Mouse (Mus musculus): ENCODE measurements at regions not wholly inside any gene's neighbourhood (a gene's known extent, or its start where the extent isn't known, plus 50 kb on each side); places are given as distances from the start of the nearest gene placed in this dataset.
A peak's percentile ranks its signal among the peaks of the same experiment; 100 is the strongest.

DNA sequence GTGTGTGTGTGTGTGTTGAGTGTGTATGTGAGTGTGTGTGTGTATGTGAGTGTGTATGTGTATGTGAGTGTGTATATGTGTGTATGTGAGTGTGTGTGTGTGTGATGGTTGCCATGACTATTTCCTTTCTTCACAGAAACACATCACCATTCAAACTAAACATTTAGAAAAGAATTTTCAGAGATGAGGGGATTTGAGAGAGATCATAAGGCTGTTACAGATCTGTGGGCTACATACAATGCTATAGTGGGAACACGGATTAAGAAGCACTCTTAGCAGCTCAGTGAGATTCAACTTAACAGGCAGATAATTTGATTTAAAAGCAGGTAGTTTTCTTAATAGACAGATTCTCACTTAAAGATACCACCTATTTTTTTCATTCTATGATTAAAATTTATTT is 257.1 kb upstream of the Fn1 start:
- Histone ChIP-seq H3K27ac (ENCODE audit: low read depth) (no peak overlapping the region), H3K27me3 (ENCODE audit: insufficient read depth, low read length) (no peaks in the 10 kb centered on the region), H3K4me3 (ENCODE audit: low read depth, low read length) (no peak overlapping the region), H3K4me1 (ENCODE audit: insufficient read depth) (no peaks in the 10 kb centered on the region; the same call in 1 of the 2 replicates), H3K9ac (no peak overlapping the region), H3K9me3 (ENCODE audit: low read depth, low read length) (no peaks in the 10 kb centered on the region), H3K4me2 (no peak overlapping the region), H3K36me3 (ENCODE audit: insufficient read depth) (no peaks in the 10 kb centered on the region)
- 45% methylated on average over 1 of the region's 1 CpGs for WGBS
- TF ChIP-seq CTCF (IDR thresholded peaks at IDR 0.05; ENCODE audit: low read depth), result no peak
- peak; percentile 40 for DNase-seq
- peak; percentile 66; the same call in 1 of the 2 replicates for ATAC-seq (ENCODE audit: insufficient read depth)

DNA sequence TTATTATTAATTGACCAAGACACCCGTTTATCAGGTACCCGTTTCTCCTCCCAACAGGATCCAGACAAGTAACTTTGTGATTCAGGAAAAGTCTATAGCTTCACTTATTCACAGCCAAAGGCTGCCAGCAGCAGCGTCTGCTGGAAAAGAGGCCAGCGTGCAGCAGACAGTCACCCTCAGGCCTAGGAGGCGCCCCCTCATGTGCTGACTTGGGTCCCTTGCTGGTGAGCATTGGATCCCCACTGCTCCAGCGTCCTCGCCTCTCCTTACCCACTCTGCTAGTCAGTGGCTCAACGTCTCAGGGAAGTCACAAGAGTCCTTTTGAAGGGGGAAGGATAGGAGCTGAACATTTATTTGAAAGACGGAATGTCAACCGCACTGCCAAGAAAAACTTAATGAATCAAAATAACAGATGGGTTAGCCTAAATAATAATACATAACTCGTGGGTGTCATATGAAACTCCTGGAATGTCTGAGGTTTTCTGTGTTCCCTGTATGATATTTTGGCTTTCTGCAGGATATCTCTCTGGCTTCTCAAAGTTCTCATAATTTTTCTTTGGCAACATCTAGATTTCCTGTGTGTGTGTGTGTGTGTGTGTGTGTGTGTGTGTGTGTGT is 256.6 kb upstream of the Fn1 start:
- Histone ChIP-seq H3K4me2 (no peak overlapping the region), H3K4me1 (ENCODE audit: insufficient read depth) (no peaks in the 10 kb centered on the region; the same call in 1 of the 2 replicates), H3K36me3 (ENCODE audit: insufficient read depth) (no peaks in the 10 kb centered on the region), H3K9me3 (ENCODE audit: low read depth, low read length) (no peaks in the 10 kb centered on the region), H3K27ac (ENCODE audit: low read depth) (peak overlapping the region; percentile 40; the same call in 1 of the 2 replicates), H3K9ac (no peak overlapping the region), H3K27me3 (ENCODE audit: insufficient read depth, low read length) (no peaks in the 10 kb centered on the region), H3K4me3 (ENCODE audit: low read depth, low read length) (no peak overlapping the region)
- ATAC-seq (ENCODE audit: insufficient read depth) (peak; percentile 81), DNase-seq (peak; percentile 61)
- 40% methylated on average over 11 of the region's 11 CpGs for WGBS
- peak; percentile 32; the same call in 1 of the 2 replicates for TF ChIP-seq CTCF (IDR thresholded peaks at IDR 0.05; ENCODE audit: low read depth)

DNA sequence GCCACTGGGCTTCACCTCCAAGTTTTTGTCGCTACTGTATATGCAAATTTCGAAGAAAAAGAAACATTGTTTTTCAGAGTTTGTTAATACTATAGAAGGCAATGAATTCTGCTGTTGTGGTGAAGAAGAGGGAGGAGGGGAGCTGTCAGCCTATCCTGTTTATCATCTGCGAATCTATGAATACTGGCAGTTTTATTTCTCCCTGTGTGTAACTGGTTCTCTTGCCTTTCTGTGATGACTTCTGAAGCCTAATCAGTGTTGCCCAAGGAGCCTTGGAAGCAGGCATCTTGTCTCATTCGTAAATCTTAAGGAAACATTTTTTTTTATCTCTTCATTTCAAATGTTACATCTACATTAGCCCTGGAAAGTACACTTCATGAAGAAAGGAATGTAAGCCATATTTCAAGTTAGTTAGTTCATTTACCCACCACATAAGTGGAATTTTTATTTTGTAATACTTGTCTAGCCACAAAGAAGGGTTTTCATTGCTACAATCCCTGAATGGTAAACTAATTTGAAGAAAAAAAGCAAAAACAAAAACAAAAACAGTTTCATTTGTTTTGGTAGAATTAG is 251.5 kb upstream of the Fn1 start:
- no peaks in the 10 kb centered on the region for H3K27me3 ChIP-seq (ENCODE audit: insufficient read depth, low read length)
- no peak for TF ChIP-seq CTCF (IDR thresholded peaks at IDR 0.05; ENCODE audit: low read depth)
- H3K27ac ChIP-seq (ENCODE audit: low read depth), result no peak overlapping the region
- no peak overlapping the region for H3K4me3 ChIP-seq (ENCODE audit: low read depth, low read length)
- ATAC-seq (ENCODE audit: insufficient read depth), result no peak
- no peak overlapping the region for H3K4me2 ChIP-seq
- no peaks in the 10 kb centered on the region for H3K36me3 ChIP-seq (ENCODE audit: insufficient read depth)
- no peak for DNase-seq
- no peaks in the 10 kb centered on the region for H3K9me3 ChIP-seq (ENCODE audit: low read depth, low read length)
- WGBS, result 61% methylated on average over 4 of the region's 4 CpGs
- H3K9ac ChIP-seq, result no peak overlapping the region
- H3K4me1 ChIP-seq (ENCODE audit: insufficient read depth), result no peaks in the 10 kb centered on the region

DNA sequence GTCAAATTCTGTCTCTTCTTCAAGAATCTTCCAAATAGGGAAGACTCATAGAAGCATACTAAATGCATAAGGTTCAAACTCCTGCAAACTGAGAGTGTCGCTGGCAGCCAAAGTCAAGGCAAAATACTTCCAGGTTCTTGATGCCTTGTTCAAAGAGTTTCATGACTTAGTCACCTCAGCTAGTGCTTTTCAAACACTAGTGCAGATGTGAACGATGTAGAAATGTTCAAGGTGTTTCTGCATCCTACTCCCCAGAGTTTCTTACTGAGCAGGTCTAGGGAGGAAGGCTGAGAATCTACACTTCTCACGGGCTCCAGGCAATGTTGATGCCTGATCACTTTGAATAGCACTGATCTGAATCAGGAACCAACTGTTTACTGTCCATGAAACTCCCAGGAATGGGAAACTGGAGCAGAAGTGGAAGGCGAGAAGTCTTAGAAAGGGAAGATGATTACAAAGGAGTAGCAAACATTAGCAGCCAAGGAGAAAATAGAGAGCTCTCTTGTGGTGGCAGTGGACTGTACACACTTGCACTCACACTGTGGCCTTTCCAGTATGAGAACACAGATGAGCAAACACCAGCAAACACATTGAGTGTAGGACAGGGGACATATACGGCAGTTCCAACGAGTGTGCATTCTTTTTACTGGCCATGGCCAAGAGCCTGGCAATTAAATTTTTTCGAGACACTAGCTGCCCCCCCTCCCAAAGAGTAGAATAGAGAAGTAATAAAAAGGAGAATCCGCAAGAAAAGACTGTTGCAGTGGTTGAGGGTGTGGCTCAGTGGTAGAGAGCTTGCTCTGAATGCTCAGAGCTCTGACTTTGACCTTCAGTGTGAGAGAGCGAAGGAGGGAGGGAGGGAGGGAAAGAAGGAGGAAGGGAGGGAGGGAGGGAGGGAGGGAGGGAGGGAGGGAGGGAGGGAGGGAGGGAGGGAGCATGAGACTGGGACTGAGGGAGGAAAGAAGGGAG is 247.4 kb upstream of the Fn1 start:
- WGBS, result 71% methylated on average over 8 of the region's 9 CpGs
- Histone ChIP-seq H3K4me3 (ENCODE audit: low read depth, low read length) (no peak overlapping the region), H3K4me1 (ENCODE audit: insufficient read depth) (peaks cover 5% of the 10 kb centered on the region; the same call in 1 of the 2 replicates), H3K27me3 (ENCODE audit: insufficient read depth, low read length) (no peaks in the 10 kb centered on the region), H3K9ac (no peak overlapping the region), H3K27ac (ENCODE audit: low read depth) (no peak overlapping the region), H3K9me3 (ENCODE audit: low read depth, low read length) (no peaks in the 10 kb centered on the region), H3K4me2 (no peak overlapping the region), H3K36me3 (ENCODE audit: insufficient read depth) (no peaks in the 10 kb centered on the region)
- TF ChIP-seq CTCF (IDR thresholded peaks at IDR 0.05; ENCODE audit: low read depth), result no peak
- ATAC-seq (ENCODE audit: insufficient read depth) (no peak), DNase-seq (no peak)

DNA sequence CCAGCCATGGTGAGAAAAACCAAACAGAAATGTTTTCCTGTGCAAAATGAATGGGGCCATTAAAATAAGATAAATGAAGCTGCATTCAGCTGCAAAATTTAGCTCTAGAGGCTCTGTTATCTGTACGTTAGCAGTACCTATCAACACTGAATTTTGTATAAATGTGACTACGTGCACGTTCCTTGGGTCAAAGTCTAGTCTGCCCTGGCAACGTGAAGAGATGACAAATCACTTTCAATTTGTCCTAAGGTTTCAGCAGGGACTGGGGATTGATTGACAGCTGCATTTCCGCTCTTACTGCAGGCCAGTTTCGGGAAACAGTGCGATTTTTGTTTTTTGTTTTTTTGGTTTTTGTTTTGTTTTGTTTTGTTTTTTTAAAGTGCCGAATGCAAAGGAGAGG is 246.1 kb upstream of the Fn1 start:
- no peaks in the 10 kb centered on the region for H3K9me3 ChIP-seq (ENCODE audit: low read depth, low read length)
- H3K27ac ChIP-seq (ENCODE audit: low read depth), result no peak overlapping the region
- H3K4me2 ChIP-seq, result no peak overlapping the region
- ATAC-seq (ENCODE audit: insufficient read depth) (no peak), DNase-seq (no peak)
- H3K36me3 ChIP-seq (ENCODE audit: insufficient read depth), result no peaks in the 10 kb centered on the region
- no peak overlapping the region for H3K4me3 ChIP-seq (ENCODE audit: low read depth, low read length)
- H3K9ac ChIP-seq, result no peak overlapping the region
- H3K4me1 ChIP-seq (ENCODE audit: insufficient read depth), result peaks cover 5% of the 10 kb centered on the region; the same call in 1 of the 2 replicates
- no peaks in the 10 kb centered on the region for H3K27me3 ChIP-seq (ENCODE audit: insufficient read depth, low read length)
- TF ChIP-seq CTCF (IDR thresholded peaks at IDR 0.05; ENCODE audit: low read depth), result no peak
- WGBS, result 64% methylated on average over 8 of the region's 8 CpGs

DNA sequence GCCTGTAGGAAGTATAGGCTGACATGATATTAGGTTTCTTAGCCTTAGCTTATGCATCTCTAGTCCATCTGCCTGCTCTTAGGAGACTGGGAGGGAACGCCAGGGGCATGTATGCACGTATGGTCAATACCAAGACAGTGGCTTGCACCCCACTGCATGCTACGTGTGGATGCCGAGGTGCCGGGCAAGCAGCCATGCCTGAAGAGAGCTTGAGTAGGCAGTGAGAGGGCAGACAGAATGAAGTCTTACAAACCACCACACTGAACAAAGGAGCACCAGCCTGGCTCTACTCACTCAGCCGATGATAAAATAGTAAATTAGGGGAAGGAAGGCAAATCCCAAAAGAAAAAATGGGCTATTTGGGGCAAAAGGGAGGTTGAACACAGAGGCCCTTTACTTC is 245.2 kb upstream of the Fn1 start:
- no peak for DNase-seq
- H3K27ac ChIP-seq (ENCODE audit: low read depth), result no peak overlapping the region
- 81% methylated on average over 6 of the region's 6 CpGs for WGBS
- TF ChIP-seq CTCF (IDR thresholded peaks at IDR 0.05; ENCODE audit: low read depth), result no peak
- no peak overlapping the region for H3K4me3 ChIP-seq (ENCODE audit: low read depth, low read length)
- H3K9me3 ChIP-seq (ENCODE audit: low read depth, low read length), result no peaks in the 10 kb centered on the region
- no peak overlapping the region for H3K4me2 ChIP-seq
- no peaks in the 10 kb centered on the region for H3K27me3 ChIP-seq (ENCODE audit: insufficient read depth, low read length)
- peaks cover 5% of the 10 kb centered on the region; the same call in 1 of the 2 replicates for H3K4me1 ChIP-seq (ENCODE audit: insufficient read depth)
- no peak overlapping the region for H3K9ac ChIP-seq
- ATAC-seq (ENCODE audit: insufficient read depth), result no peak
- H3K36me3 ChIP-seq (ENCODE audit: insufficient read depth), result no peaks in the 10 kb centered on the region

Data from lung, embryonic 14.5 days (tissue).